Mouse (Mus musculus) gastrocnemius, adult 8-10 months (tissue): ENCODE measurements around the gene Adap2. TPM values are rescaled to one million over a fixed set of nuclear protein-coding genes. Genes with fewer than 3 reads are reported as not detected.

Experiments
- DNase-seq, 2 experiments: peaks; one replicate each; pipeline ENCODE4 v3.0.0; 2022; ENCODE audit warnings: low spot score in 2 of 2
- total RNA-seq, 4 experiments: library from RNA; stranded (reverse); gene quantifications; 2 replicates each; pipeline ENCODE4 v1.2.4; 2022

Gene Adap2
- total RNA-seq, 4 experiments from 2014 or later, result 1.2 to 3.9 (median 2.6) TPM

DNA sequence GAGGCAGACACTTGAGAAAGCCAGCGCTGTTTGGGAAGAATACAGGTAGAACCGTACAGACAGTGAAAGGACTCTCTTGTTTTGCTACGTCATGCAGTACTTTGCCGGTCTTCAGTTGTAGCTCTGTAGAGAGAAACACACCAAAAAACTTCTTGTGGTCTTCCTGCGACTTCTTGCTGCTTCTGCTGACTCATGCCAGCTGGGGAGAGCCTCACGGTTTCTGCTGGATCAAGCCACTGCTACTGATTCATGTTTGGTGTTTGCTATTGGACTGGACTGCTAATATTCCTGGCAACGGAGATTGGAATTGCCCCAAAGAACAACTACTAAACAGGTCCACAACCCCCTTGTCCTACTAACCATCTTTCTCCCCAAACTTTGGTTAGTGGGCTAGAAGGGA lies 42.4 kb downstream of the Adap2 start:
- DNase-seq, result no peak

DNA sequence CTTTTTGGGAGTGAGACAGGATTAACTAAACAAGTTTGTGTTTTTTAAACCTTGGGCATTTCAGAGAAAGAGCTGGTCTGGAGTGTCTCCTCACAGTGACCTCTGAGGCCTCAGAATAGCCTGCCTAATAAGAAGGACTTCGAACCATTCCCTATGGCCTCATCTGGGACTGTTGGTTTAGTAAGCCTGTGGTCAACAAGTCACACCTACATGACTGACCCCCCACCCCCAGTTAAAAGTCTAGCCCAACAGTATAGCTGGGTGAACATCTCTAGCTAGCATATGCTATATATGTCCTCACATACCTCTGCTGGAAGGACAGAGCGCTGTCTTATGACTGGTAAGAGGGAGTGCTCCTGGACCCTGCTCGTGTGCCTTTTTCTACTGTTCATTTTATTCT lies 45.4 kb downstream of the Adap2 start:
- no peak for DNase-seq

DNA sequence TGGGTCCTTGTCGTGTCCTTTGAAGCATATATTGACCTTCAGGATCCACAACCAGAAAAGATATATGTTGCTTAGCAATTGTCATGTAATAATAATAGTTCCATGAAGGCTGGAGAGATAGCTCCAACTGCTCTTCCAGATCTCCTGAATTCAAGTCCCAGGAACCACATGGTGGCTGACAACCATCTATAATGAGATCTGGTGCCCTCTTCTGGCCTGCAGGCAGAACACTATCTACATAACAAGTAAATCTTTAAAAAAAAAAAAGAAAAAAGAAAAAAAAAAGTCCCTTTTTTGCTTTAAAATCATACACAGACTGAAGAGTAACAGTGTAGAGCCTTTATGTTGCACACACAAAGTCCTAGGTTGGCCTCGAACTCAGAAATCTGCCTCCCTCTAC lies 45.9 kb downstream of the Adap2 start:
- DNase-seq, result no peak

- DNase-seq, result no peak
Observed at GRCm38 (mm10) chr11:80200326-80200725, 46.4 kb downstream of the Adap2 start.

- DNase-seq, result no peak
Observed at GRCm38 (mm10) chr11:80202296-80202695, 48.4 kb downstream of the Adap2 start.

DNA sequence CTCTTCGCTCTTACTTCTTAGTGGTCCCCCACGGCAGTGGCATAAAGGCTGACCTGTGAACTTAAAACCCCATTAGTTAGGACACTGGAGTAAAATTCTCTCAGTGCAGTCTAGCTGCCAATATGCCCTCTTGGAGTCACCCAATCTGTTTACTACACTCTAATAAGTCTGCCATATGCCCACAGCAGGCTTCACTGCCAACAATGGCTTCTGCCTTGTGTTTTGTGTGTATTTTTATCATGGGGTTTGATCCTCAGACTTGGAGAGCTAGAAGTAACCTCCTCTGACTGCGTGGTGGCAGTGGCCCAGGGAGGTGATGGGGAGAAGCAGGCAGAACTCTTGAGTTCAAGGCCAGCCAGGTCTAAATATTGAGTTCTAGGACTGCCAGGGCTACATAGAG lies 50.1 kb downstream of the Adap2 start:
- no peak for DNase-seq

- no peak for DNase-seq
Observed at GRCm38 (mm10) chr11:80204941-80205340, 51.0 kb downstream of the Adap2 start.

GRCm38 (mm10) chr11:80208465-80208859 lies 54.6 kb downstream of the Adap2 start:
- no peak for DNase-seq

DNA sequence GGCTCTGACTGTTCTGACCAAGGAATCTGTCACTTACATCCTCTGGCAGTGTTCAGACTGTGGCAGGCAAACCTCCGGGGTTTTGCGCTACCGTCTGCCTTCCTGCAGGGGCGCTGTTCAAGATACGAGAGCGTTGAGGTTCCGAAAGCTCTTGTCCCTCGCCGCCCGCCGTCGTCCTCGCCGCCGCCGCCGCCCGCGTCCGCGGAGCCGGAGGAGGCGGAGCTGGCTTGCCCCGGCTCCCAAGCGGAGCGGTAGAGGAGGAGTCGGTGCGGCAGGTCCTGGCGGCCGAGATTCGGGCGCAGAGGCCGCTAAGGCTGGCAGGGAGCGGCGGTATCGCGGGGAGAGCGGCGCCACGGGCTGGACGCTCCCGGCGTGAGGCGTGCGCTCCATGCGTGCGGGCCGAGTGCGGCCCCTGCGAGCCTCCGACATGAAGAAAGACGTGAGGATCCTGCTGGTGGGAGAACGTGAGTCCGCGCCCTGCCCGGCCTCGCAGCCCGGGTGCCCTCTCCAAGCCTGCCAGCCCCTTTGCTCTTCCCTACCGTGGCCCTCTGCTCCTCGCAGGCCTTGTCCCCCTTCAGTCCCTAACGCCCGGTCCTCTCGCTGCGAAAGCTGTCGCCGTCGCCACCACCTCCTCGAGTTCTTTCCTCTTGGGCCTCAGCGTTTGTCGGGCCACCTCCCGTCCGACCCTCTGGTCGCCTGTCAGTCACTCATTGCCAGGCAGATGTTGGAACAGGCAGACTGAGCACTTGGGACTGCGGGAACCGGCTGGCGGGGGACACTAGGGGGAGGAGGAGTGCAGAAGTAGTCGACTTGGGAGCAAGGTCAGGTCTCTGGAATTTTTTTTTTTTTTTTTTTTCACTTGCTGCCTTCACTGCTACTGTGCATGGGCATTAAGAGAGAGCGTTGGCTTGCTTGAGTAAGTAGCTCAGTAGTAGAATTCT lies 55.2 kb downstream of the Adap2 start, which contains the start of gene Rhot1:
Gene Rhot1 (plus strand): TSS at position 160 of the 941 bp plus-strand sequence.
- peak; percentile 91 to 92 for DNase-seq

GRCm38 (mm10) chr11:80210321-80210720 lies 56.4 kb downstream of the Adap2 start:
- no peak for DNase-seq

DNA sequence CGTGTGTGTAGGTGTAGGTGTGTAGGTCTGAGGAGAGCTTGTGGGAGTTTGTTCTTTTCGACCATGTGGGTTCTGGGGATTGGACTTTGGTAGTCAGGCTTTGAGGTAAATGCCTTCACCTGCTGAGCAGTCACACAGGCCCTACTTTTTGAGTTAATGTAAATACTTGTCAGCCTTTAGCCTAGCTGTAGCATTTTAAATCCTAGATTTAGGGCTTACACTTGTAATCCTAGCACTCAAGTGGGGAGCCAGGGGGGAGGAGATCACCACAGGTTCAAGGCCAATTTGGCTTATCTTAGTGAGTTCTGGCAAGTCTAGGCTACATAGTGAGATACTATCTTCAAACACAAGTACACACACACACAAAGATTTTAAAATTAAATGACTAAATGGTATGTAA lies 58.4 kb downstream of the Adap2 start:
- DNase-seq, result no peak

GRCm38 (mm10) chr11:80215291-80215690 lies 61.4 kb downstream of the Adap2 start:
- no peak for DNase-seq

GRCm38 (mm10) chr11:80218657-80219293 lies 64.9 kb downstream of the Adap2 start:
- no peak for DNase-seq

Other genes with a start within 250 kb of the Adap2 start
- 10 to 100 TPM; 28.0 to 36.7 (median 29.4) TPM for gene Utp6, start 191.7 kb upstream of the Adap2 start, total RNA-seq
- 10 to 100 TPM; 19.2 to 24.1 (median 21.6) TPM for gene Suz12, start 161.0 kb upstream of the Adap2 start, total RNA-seq
- 1 to 10 TPM; 3.7 to 4.2 (median 4.1) TPM for gene Crlf3, start 73.1 kb upstream of the Adap2 start, total RNA-seq
- under 1 TPM; 0.51 to 0.73 (median 0.71) TPM for gene Atad5, start 64.7 kb upstream of the Adap2 start, total RNA-seq
- 10 to 100 TPM; 19.0 to 22.1 (median 20.5) TPM for gene Tefm, start 11.9 kb upstream of the Adap2 start, total RNA-seq
- 1 to 10 TPM; 1.6 to 2.8 (median 2.4) TPM for gene Rnf135, start 29.7 kb downstream of the Adap2 start, total RNA-seq
- 10 to 100 TPM; 39.0 to 41.8 (median 40.8) TPM for gene Rhot1, start 54.9 kb downstream of the Adap2 start, total RNA-seq
- 1 to 10 TPM; 2.8 to 8.4 (median 4.6) TPM for gene Rhbdl3, start 146.8 kb downstream of the Adap2 start, total RNA-seq
- gene 5730455P16Rik, start 223.9 kb downstream of the Adap2 start, total RNA-seq, result 10 to 100 TPM; 37.6 to 46.1 (median 42.1) TPM
- gene Zfp207, start 229.2 kb downstream of the Adap2 start, total RNA-seq, result 10 to 100 TPM; 44.1 to 54.0 (median 49.2) TPM